Mouse (Mus musculus) thymus, adult 2 months (tissue): ENCODE results near the gene Vps18. TPM values are rescaled to one million over a fixed set of nuclear protein-coding genes. Genes with fewer than 3 reads are reported as not detected.

Experiments
- DNase-seq: peaks from one replicate; pipeline ENCODE4 v3.0.0; 2021
- H3K27ac ChIP-seq: fragments of 200-500 bp; 2 replicates; pipeline ENCODE4 v1.5.1; 2012; ENCODE audit warnings: low read length, control low read depth; ENCODE audit not compliant: control insufficient read depth, insufficient read depth
- H3K27me3 ChIP-seq: fragments of 200-500 bp; 2 replicates; pipeline ENCODE4 v1.6.1; 2012; ENCODE audit warnings: mild to moderate bottlenecking, low read length, moderate library complexity, mixed read lengths; ENCODE audit not compliant: control insufficient read depth, insufficient read depth
- H3K36me3 ChIP-seq: fragments of 200-500 bp; 2 replicates; pipeline ENCODE4 v1.6.1; 2012; ENCODE audit warnings: mild to moderate bottlenecking, low read length, moderate library complexity; ENCODE audit not compliant: control insufficient read depth, insufficient read depth
- H3K4me1 ChIP-seq: fragments of 200-500 bp; replicated peaks from 2 replicates; pipeline ENCODE4 v1.6.1; 2012; ENCODE audit warnings: low read length; ENCODE audit not compliant: control insufficient read depth, insufficient read depth
- H3K4me3 ChIP-seq: fragments of 200-500 bp; 2 replicates; pipeline ENCODE4 v1.5.1; 2012; ENCODE audit warnings: mild to moderate bottlenecking, low read length, control low read depth, moderate library complexity; ENCODE audit not compliant: control insufficient read depth, insufficient read depth
- CTCF ChIP-seq: fragments of 200-500 bp; IDR thresholded peaks from 2 replicates; pipeline ENCODE4 v1.5.1; 2012; ENCODE audit warnings: mild to moderate bottlenecking, control low read depth, low read length, moderate library complexity, borderline replicate concordance; ENCODE audit not compliant: control insufficient read depth, poor library complexity, insufficient read depth; ENCODE audit errors: extremely low read depth
- POLR2A ChIP-seq: fragments of 200-500 bp; IDR thresholded peaks from 2 replicates; pipeline ENCODE4 v1.6.1; 2012; ENCODE audit warnings: mild to moderate bottlenecking, low read length, control low read depth, moderate library complexity; ENCODE audit not compliant: control insufficient read depth, poor library complexity, insufficient read depth; ENCODE audit errors: extremely low read depth
- WGBS: fragments of 180-500 bp; shearing (Covaris S2); methylation state at CpG from one replicate; pipeline ENCODE4 v1.1.7; 2018; 5-methylcytosine and 5-hydroxymethylcytosine counted together
- polyA plus RNA-seq: library from polyadenylated mRNA; depleted of rRNA; stranded (reverse); fragments of >200 nt; gene quantifications from 2 replicates; pipeline ENCODE4 v1.2.3, GENCODE M21; 2012

Vps18 gene
- polyA plus RNA-seq, 1 experiment = 28.4 TPM

DNA sequence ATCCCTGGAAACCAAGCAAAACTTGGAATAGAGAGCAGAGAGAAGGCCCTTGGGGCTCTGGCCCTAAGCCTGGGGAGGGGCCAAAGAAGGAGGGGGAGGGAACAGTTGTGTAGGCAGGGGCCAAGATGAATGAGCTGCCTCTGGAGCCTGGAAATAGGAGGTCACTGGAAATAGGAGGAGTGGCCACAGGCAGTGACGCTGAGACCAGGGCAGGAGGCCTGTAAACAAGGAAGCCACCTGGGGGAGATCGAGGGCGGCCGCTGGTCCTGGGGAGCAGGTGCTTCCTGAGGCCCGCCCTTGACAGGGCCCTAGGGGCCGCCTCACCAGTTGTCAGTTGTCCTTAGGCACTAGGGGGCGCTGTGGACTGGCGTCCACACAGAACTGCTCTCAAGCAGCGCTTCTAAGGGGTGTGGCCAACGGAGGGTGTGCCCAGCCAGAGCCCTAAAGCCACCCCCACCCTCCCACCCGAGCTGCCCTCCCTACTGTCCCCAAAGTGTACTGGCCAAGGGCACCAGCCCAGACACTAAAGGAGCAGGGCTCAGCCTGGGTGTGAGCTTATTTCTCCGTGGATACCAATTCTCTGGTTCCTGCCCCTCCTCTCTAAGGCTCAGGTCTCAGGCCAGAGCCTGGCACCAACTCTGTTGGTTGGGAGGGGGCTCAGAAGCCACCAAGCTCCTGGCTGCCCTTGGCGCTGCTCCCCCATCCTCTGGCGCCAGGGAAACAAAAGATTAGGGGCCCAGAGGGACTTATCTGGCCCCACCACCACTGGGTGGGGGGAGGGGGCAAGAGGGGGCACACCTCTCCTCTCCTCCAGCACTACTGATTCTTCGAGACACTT lies 11.7 kb downstream of the Vps18 start:
- no peak for TF ChIP-seq POLR2A
- peak; percentile 90 for TF ChIP-seq CTCF
- H3K36me3 ChIP-seq = peaks cover 12% of the 10 kb centered on the region
- H3K27me3 ChIP-seq = no peaks in the 10 kb centered on the region
- peaks cover 19% of the 10 kb centered on the region for H3K4me1 ChIP-seq
- WGBS = 5% methylated on average over 15 of the region's 15 CpGs
- H3K4me3 ChIP-seq = peak overlapping the region; percentile 16
- peak; percentile 86 for DNase-seq
- peak overlapping the region; percentile 50; the same call in 1 of the 2 replicates for H3K27ac ChIP-seq

DNA sequence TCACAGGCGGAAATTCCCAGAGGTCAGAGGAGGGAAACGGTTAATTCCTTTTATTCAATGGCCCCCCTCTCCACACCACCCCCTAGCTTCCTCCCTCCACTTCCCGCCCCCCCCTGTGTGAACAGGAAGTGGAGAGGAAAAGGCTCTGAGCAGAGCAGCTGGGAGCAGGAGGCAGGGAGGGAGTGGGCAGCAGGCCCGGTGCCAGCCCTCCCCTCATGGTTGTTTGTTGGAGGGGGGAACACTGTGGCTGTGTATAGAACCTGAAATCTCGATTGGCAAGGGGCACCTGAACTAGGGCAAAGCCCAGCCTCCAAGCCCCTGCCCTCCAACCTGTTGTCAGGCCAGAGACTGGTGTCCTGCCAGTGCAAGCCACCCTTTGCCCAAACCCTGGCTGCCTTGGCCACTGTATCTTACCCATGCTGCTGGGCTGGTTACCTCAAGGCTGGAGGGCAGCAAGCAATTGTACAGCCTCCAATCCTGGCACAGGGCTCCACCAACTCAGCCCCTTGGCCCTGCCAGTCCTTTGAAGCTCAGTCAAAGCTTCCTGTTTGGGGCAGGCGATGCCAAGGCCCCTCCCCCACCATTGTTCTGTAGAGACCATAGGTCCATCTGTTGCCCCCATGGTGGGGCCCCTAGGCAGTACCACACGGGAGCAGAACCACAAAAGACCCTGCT lies 12.4 kb downstream of the Vps18 start:
- H3K27ac ChIP-seq = peak overlapping the region; percentile 18; the same call in 1 of the 2 replicates
- H3K4me1 ChIP-seq = peaks cover 19% of the 10 kb centered on the region
- peaks cover 12% of the 10 kb centered on the region for H3K36me3 ChIP-seq
- TF ChIP-seq CTCF (no peak), POLR2A (no peak)
- H3K4me3 ChIP-seq = peak overlapping the region; percentile 0; the same call in 1 of the 2 replicates
- DNase-seq = peak; percentile 67
- 16% methylated on average over 7 of the region's 7 CpGs for WGBS
- no peaks in the 10 kb centered on the region for H3K27me3 ChIP-seq

DNA sequence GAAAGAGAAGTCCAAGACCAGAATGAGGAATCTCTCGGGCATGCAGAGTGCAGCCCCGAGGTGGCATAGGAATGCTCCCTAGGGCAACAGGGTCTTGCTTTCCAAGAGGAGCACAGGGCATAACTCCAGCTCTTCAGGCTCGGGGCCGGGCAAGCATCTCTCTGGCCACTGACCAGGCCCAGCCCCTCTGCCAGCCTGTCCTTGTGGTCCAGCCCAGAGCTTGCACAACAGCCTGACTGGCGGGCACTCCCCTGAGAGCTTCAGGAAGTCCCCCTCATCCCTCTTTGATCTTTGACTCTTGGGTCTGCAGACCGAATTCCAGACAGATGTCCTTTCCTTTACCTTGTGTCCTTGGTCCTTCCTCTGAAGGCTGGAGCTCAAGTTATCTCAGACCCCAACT lies 14.3 kb downstream of the Vps18 start:
- Histone ChIP-seq H3K4me3 (no peak overlapping the region), H3K36me3 (peaks cover 2% of the 10 kb centered on the region), H3K27ac (no peak overlapping the region), H3K27me3 (no peaks in the 10 kb centered on the region), H3K4me1 (peaks cover 19% of the 10 kb centered on the region)
- no peak for TF ChIP-seq CTCF
- TF ChIP-seq POLR2A = no peak
- no peak for DNase-seq
- WGBS = 87% methylated on average over 6 of the region's 6 CpGs

DNA sequence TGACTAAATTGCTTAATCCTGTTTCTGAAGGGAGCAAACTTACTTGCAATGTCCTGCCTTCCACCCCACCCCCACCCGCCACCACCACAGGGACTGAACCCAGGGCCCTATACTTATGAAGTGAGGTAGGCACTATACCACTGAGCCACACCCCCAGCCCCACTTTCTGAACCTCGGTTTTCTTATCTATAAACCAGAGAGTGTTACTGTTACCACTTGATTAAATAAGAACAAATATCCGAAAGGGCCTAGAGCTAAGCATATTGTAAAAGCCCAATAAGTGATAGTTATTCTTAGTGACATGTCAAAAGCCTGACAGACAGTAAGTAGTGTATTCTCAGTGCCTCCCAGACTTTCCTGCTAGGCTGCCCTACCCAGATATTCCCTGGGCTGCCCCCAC lies 15.9 kb downstream of the Vps18 start:
- H3K27me3 ChIP-seq = no peaks in the 10 kb centered on the region
- WGBS = 76% methylated on average over 3 of the region's 3 CpGs
- no peaks in the 10 kb centered on the region for H3K36me3 ChIP-seq
- no peak for DNase-seq
- peaks cover 19% of the 10 kb centered on the region for H3K4me1 ChIP-seq
- H3K27ac ChIP-seq = no peak overlapping the region
- no peak for TF ChIP-seq CTCF
- TF ChIP-seq POLR2A = no peak
- H3K4me3 ChIP-seq = no peak overlapping the region

DNA sequence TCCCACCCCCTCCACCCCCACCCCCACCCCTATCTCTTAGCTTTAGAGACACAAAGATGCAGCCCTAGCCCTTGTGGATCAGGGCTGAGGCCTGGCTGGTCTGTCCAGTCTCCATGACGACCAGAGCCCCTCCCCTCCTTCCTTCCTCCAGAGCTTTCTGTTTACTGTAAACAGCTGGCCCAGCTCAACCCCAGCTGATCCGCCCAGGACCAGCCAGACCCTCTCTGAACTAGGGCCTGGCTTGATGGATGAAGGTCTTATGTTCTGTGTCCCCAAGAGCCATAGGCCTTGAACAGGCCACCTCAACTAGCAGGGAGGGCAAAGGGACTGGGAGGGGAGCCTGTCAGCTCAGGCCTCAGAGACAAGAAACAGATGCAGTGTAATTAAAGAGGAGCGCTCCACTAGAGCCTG lies 16.3 kb downstream of the Vps18 start:
- H3K36me3 ChIP-seq = no peaks in the 10 kb centered on the region
- peaks cover 16% of the 10 kb centered on the region for H3K4me1 ChIP-seq
- H3K27ac ChIP-seq = no peak overlapping the region
- no peak for DNase-seq
- TF ChIP-seq POLR2A (no peak), CTCF (no peak)
- H3K4me3 ChIP-seq = no peak overlapping the region
- H3K27me3 ChIP-seq = no peaks in the 10 kb centered on the region
- WGBS = 79% methylated on average over 3 of the region's 3 CpGs

DNA sequence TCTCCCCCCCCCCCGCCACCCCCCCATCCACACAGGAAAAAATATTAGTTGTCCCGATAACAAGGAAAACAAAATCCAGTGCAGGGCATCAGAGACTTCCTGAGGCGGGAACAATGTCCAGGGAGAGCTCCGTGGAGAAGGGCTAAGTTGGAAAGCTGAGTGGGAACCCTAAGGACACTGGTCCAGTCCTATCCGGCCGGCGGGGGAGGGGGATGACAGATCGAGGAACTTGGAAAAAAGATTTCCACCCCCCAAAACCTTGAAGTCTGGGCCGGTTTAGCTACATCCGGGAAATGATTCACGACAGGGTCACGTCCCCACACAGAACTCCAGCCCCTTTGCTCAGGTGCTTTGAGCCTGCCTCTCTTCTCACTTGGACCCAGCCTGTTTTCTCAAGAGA lies 23.0 kb downstream of the Vps18 start:
- H3K4me3 ChIP-seq = no peak overlapping the region
- 89% methylated on average over 12 of the region's 12 CpGs for WGBS
- no peak overlapping the region for H3K27ac ChIP-seq
- TF ChIP-seq POLR2A = no peak
- TF ChIP-seq CTCF = no peak
- H3K27me3 ChIP-seq = no peaks in the 10 kb centered on the region
- DNase-seq = no peak
- H3K4me1 ChIP-seq = no peaks in the 10 kb centered on the region
- no peaks in the 10 kb centered on the region for H3K36me3 ChIP-seq
